Mouse (Mus musculus): ENCODE measurements at regions not wholly inside any gene's neighbourhood (a gene's known extent, or its start where the extent isn't known, plus 50 kb on each side); places are given as distances from the start of the nearest gene placed in this dataset.

GRCm38 (mm10) chr4:81912653-81913052 lies 470.0 kb upstream of the Mpdz start:
- no peaks in the 10 kb centered on the region for H3K9me3 ChIP-seq (ENCODE audit: low read length)
- H3K4me2 ChIP-seq (ENCODE audit: low read depth) = no peak overlapping the region
- DNase-seq (no peak), ATAC-seq (no peak)
- H3K27ac ChIP-seq (ENCODE audit: low read depth, low read length) = no peak overlapping the region
- no peaks in the 10 kb centered on the region for H3K4me1 ChIP-seq (ENCODE audit: insufficient read depth)
- 53% methylated on average over 1 of the region's 1 CpGs for WGBS
- H3K36me3 ChIP-seq (ENCODE audit: insufficient read depth) = no peaks in the 10 kb centered on the region
- no peak overlapping the region for H3K9ac ChIP-seq
- no peak for TF ChIP-seq CTCF (IDR thresholded peaks at IDR 0.05; ENCODE audit: low read depth)
- no peak overlapping the region for H3K4me3 ChIP-seq (ENCODE audit: low read depth, low read length)
- H3K27me3 ChIP-seq (ENCODE audit: insufficient read depth, low read length) = no peaks in the 10 kb centered on the region

GRCm38 (mm10) chr4:81899961-81900540 lies 457.4 kb upstream of the Mpdz start:
- WGBS = 58% methylated on average over 5 of the region's 5 CpGs
- Histone ChIP-seq H3K36me3 (ENCODE audit: insufficient read depth) (no peaks in the 10 kb centered on the region), H3K4me3 (ENCODE audit: low read depth, low read length) (no peak overlapping the region), H3K4me2 (ENCODE audit: low read depth) (no peak overlapping the region), H3K4me1 (ENCODE audit: insufficient read depth) (no peaks in the 10 kb centered on the region), H3K9me3 (ENCODE audit: low read length) (no peaks in the 10 kb centered on the region), H3K27me3 (ENCODE audit: insufficient read depth, low read length) (no peaks in the 10 kb centered on the region), H3K27ac (ENCODE audit: low read depth, low read length) (no peak overlapping the region), H3K9ac (no peak overlapping the region)
- no peak for DNase-seq
- TF ChIP-seq CTCF (IDR thresholded peaks at IDR 0.05; ENCODE audit: low read depth) = no peak
- no peak for ATAC-seq

DNA sequence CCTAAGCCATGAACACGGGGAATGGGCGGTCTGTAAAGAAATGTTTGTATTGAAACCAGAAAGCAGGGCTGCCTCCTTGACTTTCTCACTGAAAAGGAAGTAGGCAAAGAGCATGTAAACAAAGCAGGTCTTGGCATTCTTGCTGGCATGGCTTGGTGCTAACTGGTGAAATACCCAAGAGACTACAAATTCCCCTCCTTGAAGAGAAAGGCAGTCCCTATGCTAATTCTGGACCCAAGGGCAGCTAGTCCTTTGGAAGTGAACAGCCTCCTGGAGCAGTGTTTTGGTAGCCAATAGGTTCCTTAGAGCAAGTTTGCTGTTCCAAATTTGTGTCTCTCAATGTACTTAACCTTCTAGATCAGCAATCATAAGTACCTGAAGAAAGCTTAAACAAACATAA lies 456.0 kb upstream of the Mpdz start:
- 0 out of 2 replicates have a peak, but pooled peaks cover 2% of the 10 kb centered on the region for H3K9me3 ChIP-seq (ENCODE audit: low read length)
- no peak for TF ChIP-seq CTCF (IDR thresholded peaks at IDR 0.05; ENCODE audit: low read depth)
- no peak overlapping the region for H3K27ac ChIP-seq (ENCODE audit: low read depth, low read length)
- H3K27me3 ChIP-seq (ENCODE audit: insufficient read depth, low read length) = no peaks in the 10 kb centered on the region
- DNase-seq (no peak), ATAC-seq (no peak)
- WGBS = 71% methylated on average over 2 of the region's 2 CpGs
- H3K4me2 ChIP-seq (ENCODE audit: low read depth) = no peak overlapping the region
- H3K4me3 ChIP-seq (ENCODE audit: low read depth, low read length) = no peak overlapping the region
- H3K36me3 ChIP-seq (ENCODE audit: insufficient read depth) = no peaks in the 10 kb centered on the region
- H3K4me1 ChIP-seq (ENCODE audit: insufficient read depth) = no peaks in the 10 kb centered on the region
- H3K9ac ChIP-seq = no peak overlapping the region

DNA sequence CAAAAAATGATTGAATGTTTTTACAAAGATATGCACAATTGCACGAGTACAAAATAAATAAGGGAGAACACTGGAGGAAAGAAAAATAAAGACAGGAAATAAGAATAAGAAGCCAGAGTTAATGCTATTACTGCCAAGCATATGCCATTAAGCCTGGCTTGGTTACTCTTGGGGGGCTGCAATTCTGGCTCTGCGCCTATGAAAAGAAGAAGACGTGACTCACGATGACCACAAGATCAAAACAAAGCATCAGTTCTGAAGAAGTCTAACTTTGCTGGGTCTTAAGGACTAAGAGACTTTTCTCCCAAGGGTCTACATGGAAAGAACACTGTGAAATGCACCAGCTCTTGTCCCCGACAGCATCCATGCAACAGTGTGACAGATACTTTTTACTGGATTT lies 454.8 kb upstream of the Mpdz start:
- Histone ChIP-seq H3K9me3 (ENCODE audit: low read length) (0 out of 2 replicates have a peak, but pooled peaks cover 4% of the 10 kb centered on the region), H3K36me3 (ENCODE audit: insufficient read depth) (no peaks in the 10 kb centered on the region), H3K9ac (no peak overlapping the region), H3K4me3 (ENCODE audit: low read depth, low read length) (no peak overlapping the region), H3K4me2 (ENCODE audit: low read depth) (no peak overlapping the region), H3K27ac (ENCODE audit: low read depth, low read length) (no peak overlapping the region), H3K4me1 (ENCODE audit: insufficient read depth) (no peaks in the 10 kb centered on the region), H3K27me3 (ENCODE audit: insufficient read depth, low read length) (no peaks in the 10 kb centered on the region)
- WGBS = 87% methylated on average over 5 of the region's 5 CpGs
- TF ChIP-seq CTCF (IDR thresholded peaks at IDR 0.05; ENCODE audit: low read depth) = no peak
- DNase-seq (no peak), ATAC-seq (no peak)

DNA sequence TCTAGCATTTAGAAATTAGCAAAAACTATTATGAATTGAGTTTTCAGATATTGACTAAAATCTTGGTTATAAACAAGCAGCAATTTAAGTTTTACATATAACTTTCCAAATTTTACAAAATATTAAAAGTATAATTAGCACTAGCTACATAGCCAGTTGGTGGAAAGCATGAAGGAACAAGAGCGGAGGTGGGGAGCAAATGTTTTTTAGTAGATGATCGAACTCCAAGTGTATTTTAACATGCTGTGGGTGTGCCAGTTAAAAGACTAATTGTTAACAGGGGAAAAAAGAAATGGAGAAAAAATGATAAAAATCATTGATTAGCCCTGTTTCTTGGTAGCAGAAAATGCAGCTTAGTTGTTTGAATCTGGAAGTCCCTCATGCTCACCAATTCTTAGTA lies 426.3 kb upstream of the Mpdz start:
- ATAC-seq (no peak), DNase-seq (no peak)
- no peak overlapping the region for H3K27ac ChIP-seq (ENCODE audit: low read depth, low read length)
- H3K9ac ChIP-seq = no peak overlapping the region
- H3K4me3 ChIP-seq (ENCODE audit: low read depth, low read length) = no peak overlapping the region
- H3K4me2 ChIP-seq (ENCODE audit: low read depth) = no peak overlapping the region
- no peaks in the 10 kb centered on the region for H3K36me3 ChIP-seq (ENCODE audit: insufficient read depth)
- no peaks in the 10 kb centered on the region for H3K9me3 ChIP-seq (ENCODE audit: low read length)
- no peaks in the 10 kb centered on the region for H3K4me1 ChIP-seq (ENCODE audit: insufficient read depth)
- TF ChIP-seq CTCF (IDR thresholded peaks at IDR 0.05; ENCODE audit: low read depth) = no peak
- no peaks in the 10 kb centered on the region for H3K27me3 ChIP-seq (ENCODE audit: insufficient read depth, low read length)
- WGBS = 93% methylated on average over 2 of the region's 2 CpGs

DNA sequence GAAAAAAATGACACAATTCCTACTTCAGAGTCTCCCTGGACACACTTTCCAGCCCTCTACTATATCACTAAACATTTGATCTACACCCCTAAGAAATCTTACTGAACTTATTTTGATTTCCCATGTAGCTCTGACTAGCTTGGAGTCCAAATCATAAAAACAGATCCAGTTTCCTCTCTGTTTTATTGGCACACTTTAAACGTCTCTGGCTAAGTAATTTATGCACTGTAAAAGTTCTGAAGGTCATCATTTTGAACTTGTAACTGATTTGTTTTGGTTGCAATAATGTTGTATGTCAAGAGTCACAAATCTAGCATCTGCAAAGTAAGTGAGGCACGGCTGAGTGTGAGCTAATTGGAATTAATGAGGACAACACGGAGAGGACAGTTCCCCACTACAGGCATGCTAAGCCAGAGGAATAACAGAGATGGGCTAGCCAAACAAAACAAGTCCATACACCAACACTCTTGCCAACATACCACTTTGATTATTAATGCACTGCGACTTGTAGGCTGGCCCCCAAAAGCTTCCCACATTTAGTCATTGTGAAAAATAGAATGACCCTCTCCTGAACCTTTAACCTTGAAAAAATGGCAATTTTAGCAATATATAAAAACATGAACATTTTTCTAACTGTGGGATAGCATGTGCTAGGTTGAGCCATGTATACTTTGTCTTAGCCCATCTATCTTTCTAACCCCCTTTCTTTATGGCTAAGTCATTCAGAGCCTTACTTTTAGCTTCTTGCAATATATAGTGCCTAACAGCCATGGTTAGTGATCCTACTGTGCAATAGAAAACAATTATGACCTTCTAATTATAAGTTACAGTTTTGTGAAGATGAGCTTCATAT lies 399.3 kb upstream of the Mpdz start:
- H3K4me3 ChIP-seq (ENCODE audit: low read depth, low read length) = no peak overlapping the region
- ATAC-seq (no peak), DNase-seq (no peak)
- H3K9me3 ChIP-seq (ENCODE audit: low read length) = no peaks in the 10 kb centered on the region
- no peak overlapping the region for H3K27ac ChIP-seq (ENCODE audit: low read depth, low read length)
- H3K36me3 ChIP-seq (ENCODE audit: insufficient read depth) = no peaks in the 10 kb centered on the region
- H3K4me1 ChIP-seq (ENCODE audit: insufficient read depth) = no peaks in the 10 kb centered on the region
- H3K27me3 ChIP-seq (ENCODE audit: insufficient read depth, low read length) = no peaks in the 10 kb centered on the region
- no peak for TF ChIP-seq CTCF (IDR thresholded peaks at IDR 0.05; ENCODE audit: low read depth)
- 62% methylated on average over 4 of the region's 4 CpGs for WGBS
- H3K9ac ChIP-seq = no peak overlapping the region
- H3K4me2 ChIP-seq (ENCODE audit: low read depth) = no peak overlapping the region

DNA sequence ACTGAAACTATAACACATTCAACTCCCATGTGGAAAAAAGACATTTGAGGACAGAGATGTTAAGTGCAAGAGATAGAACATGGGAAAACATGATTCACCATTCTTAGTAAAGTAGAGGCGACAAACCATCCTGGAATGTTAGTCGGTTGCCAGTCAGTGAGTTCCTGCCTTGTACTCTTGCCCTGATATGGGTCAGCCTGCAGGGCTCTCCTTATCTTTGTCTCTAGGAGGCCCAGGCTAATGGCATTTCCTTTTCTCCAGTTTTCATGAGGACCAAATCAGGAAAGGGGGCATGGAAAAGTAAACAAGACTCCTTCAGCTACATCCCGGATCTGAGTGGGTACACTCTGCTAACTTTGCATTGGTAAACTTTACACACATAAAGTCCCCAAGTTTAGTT lies 387.4 kb upstream of the Mpdz start:
- no peak for TF ChIP-seq CTCF (IDR thresholded peaks at IDR 0.05; ENCODE audit: low read depth)
- Histone ChIP-seq H3K27ac (ENCODE audit: low read depth, low read length) (no peak overlapping the region), H3K9ac (no peak overlapping the region), H3K4me2 (ENCODE audit: low read depth) (no peak overlapping the region), H3K4me1 (ENCODE audit: insufficient read depth) (no peaks in the 10 kb centered on the region), H3K36me3 (ENCODE audit: insufficient read depth) (no peaks in the 10 kb centered on the region), H3K9me3 (ENCODE audit: low read length) (no peaks in the 10 kb centered on the region), H3K27me3 (ENCODE audit: insufficient read depth, low read length) (no peaks in the 10 kb centered on the region), H3K4me3 (ENCODE audit: low read depth, low read length) (no peak overlapping the region)
- no peak for DNase-seq
- ATAC-seq = no peak
- WGBS = 87% methylated on average over 3 of the region's 3 CpGs
